Mouse (Mus musculus): Measurements from ENCODE around the gene Ifi205.
"Not testable (repeated sequence)": the region's sequence is repeated elsewhere in the genome, so short reads cannot be mapped to it uniquely, and the experiment has no call there.

Gene Ifi205

DNA sequence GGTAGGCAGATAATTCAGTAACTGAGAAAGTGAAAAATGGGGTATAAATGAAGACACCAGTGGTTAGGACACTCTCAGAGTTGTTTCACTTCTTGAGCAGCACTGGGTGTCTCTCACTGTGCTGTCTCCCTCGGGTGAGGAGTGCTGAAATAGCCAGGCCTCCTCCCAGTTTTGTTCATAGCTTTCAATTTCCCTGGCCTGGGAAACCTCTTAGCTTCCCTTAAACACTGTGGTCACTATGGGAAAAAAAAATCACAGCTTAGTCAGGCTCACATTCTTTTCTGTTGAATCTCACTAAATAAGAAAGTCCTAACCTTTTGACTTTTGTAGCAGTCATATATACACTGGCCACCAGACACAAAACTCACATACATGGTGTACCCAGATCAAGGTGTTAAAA lies at the start of gene Ifi205:
Gene Ifi205 (minus strand): TSS at position 113 of the 400 bp plus-strand sequence.
- DNase-seq (ENCODE audit: low spot score in 2 of 2), result no peak

DNA sequence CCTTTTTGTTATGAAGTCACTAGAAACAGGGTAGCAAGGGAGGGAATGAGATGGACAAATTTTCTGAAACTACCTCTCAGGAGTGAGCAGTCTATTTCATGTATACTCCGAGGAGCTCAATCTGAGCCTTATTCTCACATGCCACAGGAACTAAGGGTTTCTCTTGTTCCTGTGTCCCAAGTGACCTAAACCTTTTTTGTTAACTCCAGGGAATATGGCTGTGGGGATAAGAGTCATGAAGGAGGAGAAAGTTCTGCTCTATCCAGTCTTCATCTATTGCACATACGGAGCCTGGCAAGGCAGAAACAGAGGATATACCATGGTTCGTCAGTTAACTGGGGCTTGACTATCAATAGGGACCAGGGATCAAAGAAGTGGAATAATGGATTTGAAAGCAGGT lies 34.7 kb upstream of the Ifi205 start, which contains the start of gene Olfr430:
Gene Olfr430 (plus strand): TSS at position 301 of the 400 bp plus-strand sequence.
- no peak for DNase-seq (ENCODE audit: low spot score in 2 of 2)

DNA sequence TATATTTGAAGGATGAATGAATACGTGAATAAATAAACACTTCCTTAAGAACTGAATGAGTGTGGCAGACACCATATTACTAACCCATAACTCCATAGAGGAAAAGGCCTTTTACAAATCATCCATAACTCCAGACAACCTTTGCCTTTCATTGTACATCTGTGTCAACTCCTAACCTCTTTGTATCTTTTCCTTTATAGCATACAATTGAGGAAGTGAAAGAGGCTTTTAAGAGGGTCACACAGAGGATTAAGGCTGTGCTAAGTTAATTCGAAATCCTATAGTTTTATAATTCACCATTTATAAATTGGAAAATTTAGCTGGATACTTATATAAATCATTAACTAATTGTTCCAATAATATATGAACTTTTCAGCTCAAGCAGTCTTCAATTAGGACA lies 23.6 kb upstream of the Ifi205 start:
- DNase-seq (ENCODE audit: low spot score in 2 of 2), result no peak

DNA sequence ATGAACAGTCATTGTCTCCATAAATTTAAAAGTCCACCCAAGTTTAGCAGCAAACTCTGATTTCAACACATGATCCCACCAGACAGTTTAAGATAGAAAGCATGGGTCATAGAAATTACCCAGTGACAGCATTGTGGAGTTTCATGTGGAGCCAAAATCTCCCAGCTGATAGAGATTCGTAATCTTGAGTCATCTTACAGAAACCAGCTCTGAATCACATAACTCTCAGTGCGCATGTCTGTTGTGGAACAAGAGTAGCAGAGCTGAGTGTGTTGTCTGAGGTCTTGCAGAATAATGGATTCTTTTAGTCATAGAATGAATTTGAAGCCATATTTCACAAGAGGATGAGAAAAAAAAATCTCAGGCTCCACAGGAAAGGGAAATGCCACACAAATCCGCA lies 21.4 kb upstream of the Ifi205 start:
- no peak for DNase-seq (ENCODE audit: low spot score in 2 of 2)

DNA sequence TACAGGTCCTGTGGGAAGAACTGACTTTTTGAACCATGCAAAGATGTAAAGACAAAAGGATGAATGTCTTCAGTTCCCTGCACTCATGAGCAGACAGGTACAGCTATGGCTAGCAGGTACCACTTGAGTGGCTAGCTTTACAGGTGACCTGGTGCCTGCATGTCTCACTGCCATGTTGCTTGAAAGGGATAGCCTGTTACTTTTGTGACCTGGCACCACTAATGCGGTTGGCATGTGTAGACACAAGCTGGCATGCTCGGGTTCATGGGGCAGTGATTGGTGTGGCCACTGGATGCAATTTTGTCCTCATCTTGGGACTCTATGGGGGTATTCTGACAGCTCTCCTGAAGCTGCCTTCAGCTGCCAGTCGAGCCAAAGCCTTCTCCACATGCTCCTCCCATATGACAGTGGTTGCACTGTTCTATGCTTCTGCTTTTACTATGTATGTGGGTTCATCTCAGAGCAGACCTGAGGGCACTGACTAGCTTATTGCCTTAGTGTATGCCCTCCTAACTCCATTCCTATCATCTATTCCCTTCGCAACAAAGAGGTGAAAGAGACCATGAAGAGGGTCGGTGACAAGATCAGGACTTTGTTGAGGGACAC lies 20.4 kb upstream of the Ifi205 start:
- no peak for DNase-seq (ENCODE audit: low spot score in 2 of 2)

DNA sequence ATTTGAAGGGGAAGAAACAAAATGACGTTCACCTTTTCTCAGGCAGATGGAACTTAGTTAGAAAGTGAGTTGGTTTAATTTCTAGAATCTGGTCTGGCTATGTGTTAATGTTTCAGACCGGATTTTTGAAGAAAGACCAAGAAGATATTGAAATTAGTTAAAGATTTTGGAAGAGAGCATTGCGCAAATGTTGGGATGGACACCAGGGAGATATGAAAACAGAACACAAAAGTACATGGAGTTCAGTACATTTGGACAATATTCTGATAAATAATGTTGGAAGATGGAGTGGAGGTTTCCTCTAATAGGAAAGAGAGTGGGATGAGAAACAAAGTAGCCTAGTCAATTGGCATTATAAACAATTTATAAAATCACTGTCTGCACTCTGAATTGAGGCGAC lies 19.9 kb upstream of the Ifi205 start:
- no peak for DNase-seq (ENCODE audit: low spot score in 2 of 2)

DNA sequence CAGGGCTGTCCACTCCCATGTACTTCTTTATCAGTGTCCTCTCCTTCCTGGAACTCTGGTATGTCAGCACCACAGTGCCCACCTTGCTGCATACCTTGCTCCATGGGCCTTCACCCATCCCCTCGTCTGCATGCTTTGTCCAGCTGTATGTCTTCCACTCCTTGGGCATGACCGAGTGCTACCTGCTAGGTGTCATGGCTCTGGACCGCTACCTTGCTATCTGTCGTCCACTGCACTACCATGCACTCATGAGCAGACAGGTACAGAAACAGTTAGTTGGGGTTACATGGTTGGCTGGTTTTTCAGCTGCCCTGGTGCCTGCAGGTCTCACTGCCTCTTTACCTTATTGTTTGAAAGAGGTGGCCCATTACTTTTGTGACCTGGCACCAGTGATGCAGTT lies 18.9 kb upstream of the Ifi205 start:
- no peak for DNase-seq (ENCODE audit: low spot score in 2 of 2)

DNA sequence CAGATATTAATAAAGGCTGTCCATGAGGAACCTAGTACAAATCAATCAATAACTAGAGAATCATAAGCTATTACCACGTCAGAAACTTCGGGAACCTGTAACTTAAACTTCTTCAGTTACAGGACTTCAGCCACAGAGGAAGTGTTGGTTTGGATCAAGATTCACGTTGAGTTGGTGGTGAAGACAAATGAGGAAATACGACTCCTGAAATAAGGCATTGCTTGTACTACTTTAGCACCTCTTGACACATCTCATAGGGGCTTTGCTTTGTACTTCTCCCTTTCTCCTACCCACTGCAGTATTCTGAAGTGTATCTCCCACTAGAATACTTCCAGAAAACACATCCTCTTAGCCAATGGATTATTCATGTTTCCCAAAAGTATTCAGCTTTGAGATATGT lies 17.7 kb upstream of the Ifi205 start:
- DNase-seq (ENCODE audit: low spot score in 2 of 2), result not testable (repeated sequence)

DNA sequence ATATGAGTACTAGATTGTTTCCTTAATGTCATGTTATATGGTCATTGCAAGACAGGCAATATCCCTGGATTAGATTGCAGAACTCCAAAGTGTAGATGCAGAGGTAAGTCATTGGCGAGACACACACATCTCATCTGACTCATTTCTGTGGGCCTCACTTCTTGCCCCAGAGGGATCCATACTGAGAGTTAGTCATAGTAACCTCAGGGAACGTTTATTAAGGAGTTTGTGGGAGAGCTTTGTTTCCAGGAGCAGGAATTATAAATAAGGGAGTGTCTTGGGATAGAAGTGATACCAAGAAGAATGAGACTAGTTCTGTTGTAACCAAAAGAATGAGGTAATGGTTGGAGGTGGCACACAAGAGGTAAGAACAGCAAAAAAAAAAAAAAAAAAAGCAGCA lies 17.3 kb upstream of the Ifi205 start, which contains the start of gene Olfr432:
Gene Olfr432 (plus strand): TSS at position 313 of the 400 bp plus-strand sequence.
- no peak for DNase-seq (ENCODE audit: low spot score in 2 of 2)

DNA sequence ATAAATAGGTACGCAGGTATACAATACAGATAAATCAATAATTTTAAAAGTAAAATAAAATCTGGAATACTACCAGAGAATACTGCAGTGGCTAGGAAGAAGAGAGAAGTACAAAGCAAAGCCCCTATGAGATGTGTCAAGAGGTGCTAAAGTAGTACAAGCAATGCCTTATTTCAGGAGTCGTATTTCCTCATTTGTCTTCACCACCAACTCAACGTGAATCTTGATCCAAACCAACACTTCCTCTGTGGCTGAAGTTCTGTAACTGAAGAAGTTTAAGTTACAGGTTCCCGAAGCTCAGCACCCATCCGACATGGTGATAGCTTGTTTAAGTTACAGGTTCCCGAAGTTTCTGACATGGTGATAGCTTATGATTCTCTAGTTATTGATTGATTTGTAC lies 16.6 kb upstream of the Ifi205 start:
- DNase-seq (ENCODE audit: low spot score in 2 of 2), result not testable (repeated sequence)

DNA sequence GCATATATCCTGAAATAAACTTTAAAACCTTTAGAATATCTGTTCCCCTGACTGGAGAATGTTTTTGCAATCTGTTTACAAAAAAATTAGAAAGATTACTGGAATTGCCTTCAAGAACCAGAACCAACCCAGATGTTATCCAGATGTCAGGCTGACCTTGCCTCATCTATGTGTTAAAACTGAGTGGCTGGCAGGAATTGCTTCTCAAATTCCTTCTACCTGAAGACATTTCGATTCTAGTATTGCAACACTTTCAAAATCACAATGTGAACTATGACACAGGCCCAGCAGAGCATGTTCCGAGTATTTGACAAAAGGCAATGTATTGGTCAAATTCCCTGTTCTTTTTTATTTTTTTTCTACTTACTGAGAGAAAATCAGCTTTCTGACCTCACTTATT lies 12.8 kb upstream of the Ifi205 start:
- DNase-seq (ENCODE audit: low spot score in 2 of 2), result no peak

DNA sequence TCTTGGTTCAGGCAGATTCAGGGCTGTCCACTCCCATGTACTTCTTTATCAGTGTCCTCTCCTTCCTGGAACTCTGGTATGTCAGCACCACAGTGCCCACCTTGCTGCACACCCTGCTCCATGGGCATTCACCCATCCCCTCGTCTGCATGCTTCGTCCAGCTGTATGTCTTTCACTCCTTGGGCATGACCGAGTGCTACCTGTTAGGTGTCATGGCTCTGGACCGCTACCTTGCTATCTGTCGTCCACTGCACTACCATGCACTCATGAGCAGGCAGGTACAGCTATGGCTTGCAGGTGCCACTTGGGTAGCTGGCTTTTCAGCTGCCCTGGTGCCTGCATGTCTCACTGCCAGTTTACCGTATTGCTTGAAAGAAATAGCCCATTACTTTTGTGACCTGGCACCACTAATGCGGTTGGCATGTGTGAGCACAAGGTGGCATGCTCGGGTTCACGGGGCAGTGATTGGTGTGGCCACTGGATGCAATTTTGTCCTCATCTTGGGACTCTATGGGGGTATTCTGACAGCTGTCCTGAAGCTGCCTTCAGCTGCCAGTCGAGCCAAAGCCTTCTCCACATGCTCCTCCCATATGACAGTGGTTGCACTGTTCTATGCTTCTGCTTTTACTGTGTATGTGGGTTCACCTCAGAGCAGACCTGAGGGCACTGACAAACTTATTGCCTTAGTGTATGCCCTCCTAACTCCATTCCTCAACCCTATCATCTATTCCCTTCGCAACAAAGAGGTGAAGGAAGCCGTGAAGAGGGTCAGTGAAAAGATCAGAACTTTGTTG lies 10.7 kb upstream of the Ifi205 start:
- DNase-seq (ENCODE audit: low spot score in 2 of 2), result not testable (repeated sequence)

DNA sequence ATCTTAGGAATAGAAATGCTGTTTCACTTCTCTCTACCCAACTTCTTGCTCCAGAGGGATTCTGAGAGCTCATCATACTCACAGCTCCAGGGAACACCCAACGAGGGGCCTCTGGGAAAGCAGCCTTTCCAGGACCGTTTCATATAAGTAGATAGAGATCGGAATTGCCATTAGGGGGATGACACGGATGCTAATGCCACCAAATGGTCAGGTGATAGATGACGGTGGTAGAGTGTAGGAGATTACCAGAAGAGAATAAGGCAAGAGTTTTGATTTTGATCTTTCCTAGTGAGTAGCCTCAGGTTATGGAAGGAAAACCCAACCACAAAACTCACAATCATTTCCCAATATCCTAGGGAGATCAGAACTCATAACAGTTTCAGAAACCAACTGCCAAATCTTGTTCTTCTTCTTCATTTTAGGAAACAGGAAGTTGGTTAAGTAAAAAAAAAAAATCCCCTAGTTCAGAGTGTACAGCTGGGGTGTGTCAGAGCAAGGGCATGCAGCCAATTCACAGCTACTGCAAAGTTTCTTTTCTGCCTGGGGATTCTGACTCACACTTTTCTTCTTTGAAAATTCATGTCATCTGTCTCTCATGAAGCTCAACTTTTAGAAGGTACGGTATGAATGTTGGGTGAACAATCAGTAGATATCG lies 9.0 kb upstream of the Ifi205 start, which contains the start of gene Olfr433:
Gene Olfr433 (plus strand): TSS at position 183 of the 655 bp plus-strand sequence.
- DNase-seq (ENCODE audit: low spot score in 2 of 2), result peak in 1 of 2 experiments; percentile 29

DNA sequence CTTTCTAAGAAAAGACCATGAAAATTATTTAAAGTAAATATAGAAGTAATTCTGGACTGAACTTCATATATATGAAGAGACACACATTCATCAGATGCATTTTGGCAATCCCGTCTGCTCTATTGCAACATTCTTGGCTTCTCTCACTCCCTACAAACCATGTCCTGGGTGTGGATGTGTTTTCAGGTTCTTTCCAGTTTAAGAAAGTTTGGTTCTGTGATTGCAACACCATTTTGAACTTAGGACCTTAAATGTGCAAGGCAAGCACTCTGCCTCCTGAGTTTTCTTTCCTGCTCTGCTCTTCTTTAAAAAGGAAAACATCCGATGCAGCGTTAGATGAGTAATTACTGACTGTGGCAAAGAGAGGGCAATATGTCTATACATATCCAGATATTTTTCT lies 6.9 kb upstream of the Ifi205 start:
- DNase-seq (ENCODE audit: low spot score in 2 of 2), result no peak

DNA sequence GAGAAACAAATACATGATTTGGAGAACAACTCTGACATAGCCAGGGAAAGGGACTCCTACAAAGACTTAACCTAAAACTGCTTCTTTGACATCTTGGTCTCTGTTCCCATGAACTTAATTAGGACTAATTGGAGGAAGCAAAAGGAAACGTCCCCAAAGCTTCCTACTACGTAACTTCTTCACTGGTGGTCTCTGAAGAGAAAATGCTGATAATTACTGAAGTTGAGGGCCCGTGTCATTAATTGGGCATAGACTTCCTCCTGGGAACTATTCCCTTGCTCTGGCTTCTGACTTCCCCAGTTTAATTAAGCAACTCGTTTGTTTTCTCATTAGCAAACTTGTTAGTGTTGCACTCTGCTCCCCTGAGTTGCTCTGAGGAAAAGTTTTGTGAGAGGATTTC lies 4.2 kb upstream of the Ifi205 start:
- no peak for DNase-seq (ENCODE audit: low spot score in 2 of 2)

DNA sequence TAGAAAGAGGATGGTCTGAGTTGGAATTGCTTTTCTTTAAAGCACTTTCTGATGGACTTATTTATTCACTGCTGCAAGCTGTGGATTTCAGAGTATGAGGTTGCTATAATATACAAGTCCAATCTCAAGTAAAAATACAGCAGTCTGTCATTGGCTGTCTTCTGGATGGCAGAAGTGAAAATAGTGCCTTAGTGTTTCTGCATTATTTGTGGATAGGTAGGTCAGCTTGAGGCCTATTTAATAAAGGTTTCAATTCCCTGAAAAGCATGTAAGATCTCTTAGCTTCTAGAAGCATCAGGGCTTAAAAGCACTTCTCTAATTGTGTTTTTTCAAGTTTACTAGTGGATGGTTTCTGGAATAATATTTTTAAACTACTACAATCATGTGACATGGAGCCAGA lies 24.6 kb downstream of the Ifi205 start:
- not testable (repeated sequence) for DNase-seq (ENCODE audit: low spot score in 2 of 2)

DNA sequence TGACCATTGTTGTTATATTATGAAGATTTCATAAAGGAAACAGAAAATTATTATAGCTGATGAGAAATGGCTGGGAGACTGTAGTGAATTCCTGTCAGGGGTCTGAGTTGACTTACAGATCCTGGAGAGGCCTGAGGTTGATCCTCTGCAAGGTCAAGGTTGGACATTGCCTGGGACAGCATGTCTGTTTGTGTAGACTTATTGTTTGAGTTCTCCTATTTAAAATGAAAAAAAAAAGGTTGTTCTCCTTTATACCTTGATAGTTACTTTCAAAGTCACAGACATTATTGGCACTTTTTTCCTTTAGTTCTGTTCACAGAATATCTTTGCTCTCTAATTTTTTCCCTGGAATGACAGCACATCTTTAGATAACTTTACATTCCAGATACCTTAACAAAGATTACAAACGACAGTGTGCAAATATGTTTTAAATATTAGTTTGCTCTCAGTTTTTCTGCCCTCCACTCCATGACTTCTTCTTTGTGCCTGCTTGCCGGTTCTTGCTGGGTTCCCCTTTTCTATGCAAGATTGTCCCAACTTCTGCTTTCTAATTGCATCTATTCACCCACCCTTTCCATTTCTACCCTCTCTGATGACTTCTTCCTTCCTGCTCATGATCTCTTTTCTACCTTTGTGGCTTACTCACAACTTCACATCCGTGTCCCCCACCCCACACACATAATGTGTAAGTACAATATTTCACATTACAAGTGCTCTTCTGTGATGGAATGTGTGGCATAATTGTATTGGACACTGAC lies 27.1 kb downstream of the Ifi205 start:
- not testable (repeated sequence) for DNase-seq (ENCODE audit: low spot score in 2 of 2)

DNA sequence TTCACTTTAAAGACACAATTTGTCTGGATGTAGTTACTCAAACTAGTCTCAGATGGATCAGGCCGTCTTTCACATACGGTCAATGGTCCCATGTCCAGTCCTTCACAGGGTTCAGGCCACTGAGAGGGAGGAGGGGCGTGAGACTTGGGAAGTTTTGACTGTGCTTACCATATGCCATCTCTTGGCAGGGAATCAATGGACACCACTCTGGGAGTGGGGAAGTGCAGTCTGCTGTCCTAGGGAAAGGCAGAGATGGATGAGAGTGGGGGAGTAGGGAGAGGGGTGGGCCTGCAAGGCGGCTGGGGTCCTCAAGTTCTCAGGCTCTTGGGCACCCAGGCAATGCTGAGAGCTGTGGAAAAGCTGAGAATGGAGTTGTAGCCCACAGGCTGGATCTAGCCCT lies 36.6 kb downstream of the Ifi205 start:
- no peak for DNase-seq (ENCODE audit: low spot score in 2 of 2)

DNA sequence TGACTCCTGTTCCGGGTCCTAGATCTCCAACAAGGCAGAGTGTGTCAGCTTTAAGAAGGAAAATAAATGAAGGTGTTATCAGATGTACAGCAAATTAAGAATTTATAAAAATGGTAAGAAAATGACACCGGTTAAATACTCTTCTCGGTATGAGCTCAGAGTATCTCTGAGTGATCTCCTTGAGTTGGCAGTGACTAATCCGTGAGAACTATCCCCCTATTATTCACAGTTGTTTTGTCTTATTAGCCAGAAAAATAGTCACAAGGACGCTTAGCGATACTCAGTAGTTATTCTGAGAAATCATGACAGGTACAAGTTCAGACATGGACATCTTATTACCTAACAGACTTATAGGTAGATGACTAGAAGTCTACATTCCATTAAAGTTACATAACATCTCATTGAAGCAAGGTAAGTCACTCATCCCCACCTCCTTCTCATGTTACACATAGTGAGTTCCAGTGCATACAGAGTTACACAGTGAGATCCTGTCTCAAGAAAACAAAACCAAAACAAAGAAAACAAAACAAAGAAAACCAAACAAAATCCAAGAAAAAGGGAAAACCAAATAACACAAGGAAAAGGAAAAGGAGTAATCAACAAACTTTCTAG lies 48.8 kb downstream of the Ifi205 start, which contains the start of gene Ifi202b:
Gene Ifi202b (minus strand): TSS at position 51 of the 612 bp plus-strand sequence.
- not testable (repeated sequence) for DNase-seq (ENCODE audit: low spot score in 2 of 2)

DNA sequence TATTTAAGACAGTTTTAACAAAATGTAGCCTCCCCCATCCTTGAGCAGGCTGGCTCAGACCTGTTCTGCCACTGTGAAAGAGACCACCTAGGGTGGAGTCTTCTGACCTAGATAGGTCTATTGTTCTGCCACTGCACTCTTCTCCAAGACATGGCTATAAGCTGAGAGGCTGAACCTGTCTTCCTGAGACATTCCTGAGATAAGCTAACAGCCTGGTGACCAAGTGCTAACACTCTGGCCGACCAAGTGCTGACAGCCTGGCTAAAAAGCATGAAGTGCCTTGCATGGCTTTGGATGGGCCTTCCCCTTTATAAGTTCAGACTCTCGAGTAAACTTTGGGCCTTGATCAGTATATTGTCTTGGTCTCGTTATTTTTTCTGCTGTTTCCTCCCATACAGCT lies 50.6 kb downstream of the Ifi205 start:
- DNase-seq (ENCODE audit: low spot score in 2 of 2), result not testable (repeated sequence)

DNA sequence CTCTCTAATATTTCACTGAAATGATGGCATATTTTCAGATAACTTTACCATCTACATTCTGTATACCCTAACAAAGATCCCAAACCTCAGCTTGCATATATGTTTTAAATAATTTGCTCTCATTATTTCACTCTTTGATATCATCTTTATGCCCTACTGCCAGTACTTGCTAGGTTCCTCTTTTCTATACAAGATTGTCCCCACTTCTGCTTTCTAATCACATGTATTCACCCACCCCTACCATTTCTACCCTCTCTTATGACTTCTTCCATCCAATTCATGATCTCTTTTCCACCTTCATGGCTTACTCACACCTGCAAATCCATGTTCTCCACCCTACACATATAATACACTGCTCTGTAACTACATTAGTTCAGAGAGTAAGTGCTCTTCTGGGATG lies 54.0 kb downstream of the Ifi205 start:
- no peak for DNase-seq (ENCODE audit: low spot score in 2 of 2)

All from right cerebral cortex, postnatal 10 days (tissue).